Mouse (Mus musculus) erythroblast, embryonic 14.5 days (primary cell): Measurements from ENCODE around the gene Col19a1.

Experiments used
- GATA1 ChIP-seq: IDR thresholded peaks from 2 replicates; pipeline ENCODE4 v1.6.1; 2012; ENCODE audit warnings: low read length, inconsistent platforms, mixed read lengths
- TAL1 ChIP-seq: IDR thresholded peaks from 3 replicates; pipeline ENCODE4 v1.6.1; 2012; ENCODE audit warnings: low read length, inconsistent platforms, mixed read lengths

DNA sequence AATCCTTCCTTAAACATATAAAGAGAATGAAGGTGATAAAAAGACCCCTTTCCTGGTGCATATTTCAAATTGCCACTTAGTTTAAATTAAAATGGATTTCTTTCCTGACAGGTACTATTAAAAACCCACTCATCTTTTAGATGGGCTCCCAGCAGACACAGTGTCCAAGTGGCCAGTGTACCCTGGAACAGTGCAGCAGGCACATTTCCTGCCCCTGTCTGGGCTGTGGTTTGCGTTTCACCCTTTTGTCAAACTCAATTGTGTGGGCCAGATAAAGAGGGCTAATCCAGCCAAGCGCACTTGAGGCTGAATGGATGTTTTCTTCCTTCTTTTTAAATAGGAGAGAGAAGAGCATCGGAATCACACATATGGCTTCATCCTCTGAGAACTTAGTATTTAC lies 320.2 kb downstream of the Col19a1 start:
- TF ChIP-seq GATA1 (no peak), TAL1 (no peak)
